Mouse (Mus musculus): ENCODE results near the gene Vps13a. TPM values are rescaled to one million over a fixed set of nuclear protein-coding genes. Genes with fewer than 3 reads are reported as not detected.
"Not testable (repeated sequence)": the region's sequence is repeated elsewhere in the genome, so short reads cannot be mapped to it uniquely, and the experiment has no call there.

The Vps13a gene
- total RNA-seq, 2 experiments from 2014 or later = 15.7 to 32.7 TPM

- no peak for ATAC-seq (replicated peaks; ENCODE audit: low FRiP score, poor library complexity, severe bottlenecking)
Measured at GRCm38 (mm10) chr19:16773237-16774016, 7.3 kb downstream of the Vps13a start.

GRCm38 (mm10) chr19:16767407-16767806 lies 13.3 kb downstream of the Vps13a start:
- no peak for ATAC-seq (replicated peaks; ENCODE audit: low FRiP score, poor library complexity, severe bottlenecking)

GRCm38 (mm10) chr19:16757439-16757838 lies 23.3 kb downstream of the Vps13a start:
- ATAC-seq (replicated peaks; ENCODE audit: low FRiP score, poor library complexity, severe bottlenecking) = not testable (repeated sequence)

GRCm38 (mm10) chr19:16755854-16756253 lies 24.9 kb downstream of the Vps13a start:
- ATAC-seq (replicated peaks; ENCODE audit: low FRiP score, poor library complexity, severe bottlenecking) = no peak

- ATAC-seq (replicated peaks; ENCODE audit: low FRiP score, poor library complexity, severe bottlenecking) = no peak
Measured at GRCm38 (mm10) chr19:16755226-16755625, 25.5 kb downstream of the Vps13a start.

GRCm38 (mm10) chr19:16753151-16753550 lies 27.6 kb downstream of the Vps13a start:
- ATAC-seq (replicated peaks; ENCODE audit: low FRiP score, poor library complexity, severe bottlenecking) = no peak

GRCm38 (mm10) chr19:16736854-16737253 lies 43.9 kb downstream of the Vps13a start:
- ATAC-seq (replicated peaks; ENCODE audit: low FRiP score, poor library complexity, severe bottlenecking) = 0 out of 2 replicates have a peak, but pooled peaks have one; percentile 52

GRCm38 (mm10) chr19:16728729-16729128 lies 52.0 kb downstream of the Vps13a start:
- ATAC-seq (replicated peaks; ENCODE audit: low FRiP score, poor library complexity, severe bottlenecking) = no peak

- ATAC-seq (replicated peaks; ENCODE audit: low FRiP score, poor library complexity, severe bottlenecking) = no peak
Measured at GRCm38 (mm10) chr19:16715249-16715648, 65.5 kb downstream of the Vps13a start.

- ATAC-seq (replicated peaks; ENCODE audit: low FRiP score, poor library complexity, severe bottlenecking) = no peak
Measured at GRCm38 (mm10) chr19:16701790-16702189, 78.9 kb downstream of the Vps13a start.

- ATAC-seq (replicated peaks; ENCODE audit: low FRiP score, poor library complexity, severe bottlenecking) = no peak
Measured at GRCm38 (mm10) chr19:16684922-16685321, 95.8 kb downstream of the Vps13a start.

GRCm38 (mm10) chr19:16684210-16684609 lies 96.5 kb downstream of the Vps13a start:
- ATAC-seq (replicated peaks; ENCODE audit: low FRiP score, poor library complexity, severe bottlenecking) = no peak

- peak; percentile 68 for ATAC-seq (replicated peaks; ENCODE audit: low FRiP score, poor library complexity, severe bottlenecking)
Measured at GRCm38 (mm10) chr19:16625610-16626395, 154.9 kb downstream of the Vps13a start.

- no peak for ATAC-seq (replicated peaks; ENCODE audit: low FRiP score, poor library complexity, severe bottlenecking)
Measured at GRCm38 (mm10) chr19:16624994-16625393, 155.7 kb downstream of the Vps13a start.

- ATAC-seq (replicated peaks; ENCODE audit: low FRiP score, poor library complexity, severe bottlenecking) = no peak
Measured at GRCm38 (mm10) chr19:16623154-16623553, 157.6 kb downstream of the Vps13a start.

- no peak for ATAC-seq (replicated peaks; ENCODE audit: low FRiP score, poor library complexity, severe bottlenecking)
Measured at GRCm38 (mm10) chr19:16607634-16608033, 173.1 kb downstream of the Vps13a start.

GRCm38 (mm10) chr19:16602026-16602425 lies 178.7 kb downstream of the Vps13a start:
- no peak for ATAC-seq (replicated peaks; ENCODE audit: low FRiP score, poor library complexity, severe bottlenecking)

GRCm38 (mm10) chr19:16599298-16599970 lies 181.3 kb downstream of the Vps13a start:
- peak; percentile 84 for ATAC-seq (replicated peaks; ENCODE audit: low FRiP score, poor library complexity, severe bottlenecking)

- no peak for ATAC-seq (replicated peaks; ENCODE audit: low FRiP score, poor library complexity, severe bottlenecking)
Measured at GRCm38 (mm10) chr19:16598653-16599297, 182.0 kb downstream of the Vps13a start.

GRCm38 (mm10) chr19:16597216-16597615 lies 183.5 kb downstream of the Vps13a start:
- no peak for ATAC-seq (replicated peaks; ENCODE audit: low FRiP score, poor library complexity, severe bottlenecking)
